Mouse (Mus musculus) heart, embryonic 14.5 days (tissue): ENCODE results near the gene Cd79b. TPM values are rescaled to one million over a fixed set of nuclear protein-coding genes. Genes with fewer than 3 reads are reported as not detected.

ENCODE experiments used
- ATAC-seq: fragments of 200-750 bp; cut with Nextera tagmentation; 2 replicates; pipeline ENCODE4 v1.8.0; 2017; ENCODE audit warnings: low read depth, moderate TSS enrichment; ENCODE audit not compliant: insufficient number of reproducible peaks, insufficient read depth, low FRiP score
- H3K27ac ChIP-seq, 2 experiments: fragments of 200-500 bp in 1 of 2; fragments of 300-500 bp in 1 of 2; sonication (generic) in 1 of 2; replicated peaks in 1 of 2; 2 replicates each; pipeline ENCODE4 v1.5.1; 2012 to 2014; ENCODE audit warnings: low read depth in 2 of 2, low read length in 2 of 2, control low read depth in 1 of 2, mild to moderate bottlenecking in 1 of 2, mixed read lengths in 1 of 2; ENCODE audit not compliant: control insufficient read depth in 1 of 2, insufficient read depth in 1 of 2
- H3K27me3 ChIP-seq: fragments of 300-500 bp; sonication (generic); 2 replicates; pipeline ENCODE4 v1.6.1; 2014; ENCODE audit warnings: mild to moderate bottlenecking, low read length, control low read depth; ENCODE audit not compliant: control insufficient read depth, insufficient read depth
- H3K36me3 ChIP-seq: fragments of 300-500 bp; sonication (generic); 2 replicates; pipeline ENCODE4 v1.6.1; 2014; ENCODE audit warnings: mild to moderate bottlenecking, control low read depth, low read length, mixed read lengths; ENCODE audit not compliant: control insufficient read depth, insufficient read depth
- H3K4me1 ChIP-seq, 2 experiments: fragments of 200-500 bp in 1 of 2; fragments of 300-500 bp in 1 of 2; sonication (generic) in 1 of 2; 2 replicates each; pipeline ENCODE4 v1.6.1; 2012 to 2014; ENCODE audit warnings: low read length in 2 of 2, control low read depth in 1 of 2, mixed read lengths in 1 of 2; ENCODE audit not compliant: control insufficient read depth in 2 of 2, insufficient read depth in 2 of 2
- H3K4me2 ChIP-seq: fragments of 300-500 bp; sonication (generic); 2 replicates; pipeline ENCODE4 v1.6.1; 2014; ENCODE audit warnings: mild to moderate bottlenecking, low read length
- H3K4me3 ChIP-seq, 2 experiments: fragments of 200-500 bp in 1 of 2; fragments of 300-500 bp in 1 of 2; sonication (generic) in 1 of 2; 2 replicates each; pipeline ENCODE4 v1.5.1; 2012 to 2014; ENCODE audit warnings: low read length in 2 of 2, mild to moderate bottlenecking in 2 of 2, control low read depth in 1 of 2, low read depth in 1 of 2, moderate library complexity in 1 of 2; ENCODE audit not compliant: control insufficient read depth in 1 of 2, insufficient read depth in 1 of 2
- H3K9ac ChIP-seq: fragments of 300-500 bp; sonication (generic); 2 replicates; pipeline ENCODE4 v1.6.1; 2014; ENCODE audit warnings: mild to moderate bottlenecking, low read length
- H3K9me3 ChIP-seq: fragments of 300-500 bp; sonication (generic); 2 replicates; pipeline ENCODE4 v1.6.1; 2016; ENCODE audit warnings: low read length, control low read depth; ENCODE audit not compliant: control insufficient read depth
- WGBS: fragments of 180-500 bp; shearing (Covaris S2); extraction: QIAGEN DNeasy Blood & Tissue Kit; methylation state at CpG from one replicate; pipeline ENCODE4 v1.1.7; 2014; 5-methylcytosine and 5-hydroxymethylcytosine counted together
- polyA plus RNA-seq: library from polyadenylated mRNA; unstranded; fragments of >200 nt; fragmentation: Nextera tagmentation; extraction: Ambion mirVana; gene quantifications from 2 replicates; pipeline ENCODE4 v1.2.1, GENCODE M21; 2014

Gene Cd79b
- polyA plus RNA-seq, 1 experiment from 2014 or later = 0.95 TPM

- no peaks in the 10 kb centered on the region for H3K9me3 ChIP-seq
- 45% methylated on average over 4 of the region's 4 CpGs for WGBS
- H3K36me3 ChIP-seq = no peaks in the 10 kb centered on the region
- no peaks in the 10 kb centered on the region for H3K27me3 ChIP-seq
- H3K4me2 ChIP-seq = no peak overlapping the region
- no peak for ATAC-seq
- H3K9ac ChIP-seq = no peak overlapping the region
- no peak overlapping the region for H3K4me3 ChIP-seq
- peaks cover 28 to 35% of the 10 kb centered on the region in 2 experiments for H3K4me1 ChIP-seq
- H3K27ac ChIP-seq = peak overlapping the region in 1 of 2 experiments; percentile 47; a peak in 1 of 4 replicates
Measured at GRCm38 (mm10) chr11:106332458-106332857, 17.9 kb upstream of the Cd79b start.

DNA sequence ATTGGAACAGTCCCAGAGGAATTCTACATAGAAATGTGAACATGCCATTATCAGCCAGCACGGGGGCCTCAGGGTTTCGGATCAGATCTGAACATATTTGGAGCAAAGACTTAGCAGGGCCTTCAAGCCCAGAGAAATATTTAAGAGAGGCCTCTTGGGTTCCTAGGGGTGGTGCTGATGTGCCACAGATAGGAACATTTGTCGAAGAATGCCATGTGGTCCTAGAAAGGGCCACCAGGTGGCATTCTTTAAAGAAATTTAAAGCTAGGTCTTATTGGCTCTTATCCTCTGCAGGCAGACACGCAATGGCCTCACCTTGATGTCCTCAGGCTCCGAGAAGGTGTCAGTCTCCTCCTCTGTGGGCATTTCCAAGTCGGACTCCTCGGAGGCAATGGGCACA lies 15.1 kb upstream of the Cd79b start:
- H3K4me2 ChIP-seq = peak overlapping the region; percentile 39
- H3K4me3 ChIP-seq = no peak overlapping the region
- WGBS = 40% methylated on average over 7 of the region's 7 CpGs
- H3K4me1 ChIP-seq = peaks cover 28 to 35% of the 10 kb centered on the region in 2 experiments
- no peaks in the 10 kb centered on the region for H3K36me3 ChIP-seq
- no peak for ATAC-seq
- peak overlapping the region; percentile 44; the same call in 1 of the 2 replicates for H3K9ac ChIP-seq
- H3K27me3 ChIP-seq = no peaks in the 10 kb centered on the region
- H3K27ac ChIP-seq = peak overlapping the region; percentile 70 to 82
- no peaks in the 10 kb centered on the region for H3K9me3 ChIP-seq

DNA sequence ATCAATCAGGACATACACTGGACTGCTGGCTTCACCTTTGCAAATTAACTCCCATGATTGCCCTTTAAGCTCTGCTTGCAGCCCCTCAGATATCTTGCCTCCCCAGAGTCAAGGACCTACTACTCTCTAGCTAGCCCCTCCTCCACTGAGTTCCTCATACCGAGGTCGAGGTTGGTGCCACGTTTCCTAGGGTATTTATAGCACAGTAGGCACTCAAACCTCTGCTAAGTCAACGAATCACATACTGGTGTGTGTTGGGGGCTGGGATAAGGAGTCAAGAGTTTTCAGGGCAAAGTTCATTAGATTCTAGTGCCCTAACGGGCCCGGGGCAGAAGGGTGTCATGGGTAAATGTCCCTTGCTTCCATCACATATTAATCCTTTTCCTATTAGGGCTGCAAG lies 14.6 kb upstream of the Cd79b start:
- no peaks in the 10 kb centered on the region for H3K9me3 ChIP-seq
- no peaks in the 10 kb centered on the region for H3K36me3 ChIP-seq
- 16% methylated on average over 6 of the region's 6 CpGs for WGBS
- peak overlapping the region; percentile 44; the same call in 1 of the 2 replicates for H3K9ac ChIP-seq
- no peaks in the 10 kb centered on the region for H3K27me3 ChIP-seq
- no peak overlapping the region for H3K4me3 ChIP-seq
- ATAC-seq = peak; percentile 49
- peak overlapping the region; percentile 70 to 82 for H3K27ac ChIP-seq
- peaks cover 28 to 33% of the 10 kb centered on the region in 2 experiments for H3K4me1 ChIP-seq
- peak overlapping the region; percentile 39 for H3K4me2 ChIP-seq

GRCm38 (mm10) chr11:106328521-106328920 lies 14.0 kb upstream of the Cd79b start:
- H3K4me1 ChIP-seq = peaks cover 26 to 30% of the 10 kb centered on the region in 2 experiments
- no peak overlapping the region; the same call in 1 of the 2 replicates for H3K9ac ChIP-seq
- no peak overlapping the region for H3K4me2 ChIP-seq
- no peaks in the 10 kb centered on the region for H3K9me3 ChIP-seq
- 0 out of 4 replicates have a peak overlapping the region, but pooled peaks of 1 of the 2 experiments have one; percentile 38 for H3K27ac ChIP-seq
- no peaks in the 10 kb centered on the region for H3K27me3 ChIP-seq
- no peaks in the 10 kb centered on the region for H3K36me3 ChIP-seq
- 29% methylated on average over 5 of the region's 5 CpGs for WGBS
- no peak for ATAC-seq
- no peak overlapping the region for H3K4me3 ChIP-seq

GRCm38 (mm10) chr11:106326475-106326874 lies 11.9 kb upstream of the Cd79b start:
- Histone ChIP-seq H3K4me2 (no peak overlapping the region), H3K9me3 (no peaks in the 10 kb centered on the region), H3K4me1 (peaks cover 17 to 18% of the 10 kb centered on the region in 2 experiments), H3K27ac (no peak overlapping the region), H3K36me3 (no peaks in the 10 kb centered on the region), H3K4me3 (no peak overlapping the region), H3K9ac (no peak overlapping the region), H3K27me3 (no peaks in the 10 kb centered on the region)
- WGBS = 66% methylated on average over 8 of the region's 8 CpGs
- no peak for ATAC-seq

DNA sequence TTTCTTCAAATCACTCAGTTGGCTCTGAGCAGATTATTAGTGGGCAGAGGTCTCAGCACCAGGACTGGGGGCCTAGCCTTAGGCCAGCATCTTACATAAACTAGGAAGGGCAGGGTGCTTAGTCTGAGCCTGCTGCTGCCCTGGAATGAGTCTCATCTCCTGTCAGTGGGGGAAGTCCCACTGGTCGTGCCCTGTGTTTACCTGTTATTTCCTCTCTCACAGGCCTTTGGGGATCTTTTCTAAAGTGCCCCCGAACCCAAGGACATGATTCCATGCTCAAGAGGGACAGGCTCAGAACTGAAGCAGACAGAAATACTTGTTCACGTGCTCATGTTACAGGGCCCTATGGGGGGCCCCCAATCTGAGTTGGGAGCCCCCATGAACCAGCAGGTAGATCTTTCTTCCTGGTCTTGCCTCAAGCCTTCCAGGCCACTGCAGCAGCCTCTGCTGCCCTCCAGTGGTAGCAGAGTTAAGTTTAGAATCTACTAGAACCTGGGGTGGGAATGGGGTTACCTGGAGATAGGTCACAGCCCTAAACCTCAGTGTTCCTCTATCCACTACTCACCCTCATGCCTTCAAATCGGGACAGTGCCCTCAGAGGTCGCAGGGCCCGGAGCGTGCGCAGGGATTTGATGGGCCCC lies 11.1 kb upstream of the Cd79b start:
- Histone ChIP-seq H3K27me3 (no peaks in the 10 kb centered on the region), H3K27ac (no peak overlapping the region), H3K9me3 (no peaks in the 10 kb centered on the region), H3K36me3 (no peaks in the 10 kb centered on the region), H3K4me2 (no peak overlapping the region), H3K4me1 (peaks cover 17 to 18% of the 10 kb centered on the region in 2 experiments), H3K4me3 (no peak overlapping the region), H3K9ac (no peak overlapping the region)
- ATAC-seq = no peak
- 53% methylated on average over 8 of the region's 8 CpGs for WGBS

- Histone ChIP-seq H3K27ac (no peak overlapping the region), H3K36me3 (no peaks in the 10 kb centered on the region), H3K9me3 (no peaks in the 10 kb centered on the region), H3K4me1 (peaks cover 16 to 18% of the 10 kb centered on the region in 2 experiments), H3K27me3 (no peaks in the 10 kb centered on the region), H3K9ac (no peak overlapping the region), H3K4me3 (no peak overlapping the region), H3K4me2 (no peak overlapping the region)
- WGBS = 83% methylated on average over 5 of the region's 5 CpGs
- no peak for ATAC-seq
Measured at GRCm38 (mm10) chr11:106324858-106325257, 10.3 kb upstream of the Cd79b start.
